Mouse (Mus musculus) left cerebral cortex, postnatal 36 days (tissue): ENCODE measurements around the gene Ap5z1. TPM values are rescaled to one million over a fixed set of nuclear protein-coding genes. Genes with fewer than 3 reads are reported as not detected.

Experiments used
- DNase-seq, 2 experiments: peaks; one replicate each; pipeline ENCODE4 v3.0.0; 2021 to 2022; ENCODE audit warnings: low spot score in 2 of 2, mixed read lengths in 1 of 2
- intact Hi-C: fragments of 180-260 bp; cut with DNase I; formaldehyde crosslinking; loops from one replicate; pipeline ENCODE4 v1.15.1; 2025
- total RNA-seq, 2 experiments: library from RNA; stranded (reverse); gene quantifications; 2 replicates each; pipeline ENCODE4 v1.2.3; 2021

Gene Ap5z1
- total RNA-seq, 2 experiments from 2014 or later, result 21.4 to 22.4 TPM

DNA sequence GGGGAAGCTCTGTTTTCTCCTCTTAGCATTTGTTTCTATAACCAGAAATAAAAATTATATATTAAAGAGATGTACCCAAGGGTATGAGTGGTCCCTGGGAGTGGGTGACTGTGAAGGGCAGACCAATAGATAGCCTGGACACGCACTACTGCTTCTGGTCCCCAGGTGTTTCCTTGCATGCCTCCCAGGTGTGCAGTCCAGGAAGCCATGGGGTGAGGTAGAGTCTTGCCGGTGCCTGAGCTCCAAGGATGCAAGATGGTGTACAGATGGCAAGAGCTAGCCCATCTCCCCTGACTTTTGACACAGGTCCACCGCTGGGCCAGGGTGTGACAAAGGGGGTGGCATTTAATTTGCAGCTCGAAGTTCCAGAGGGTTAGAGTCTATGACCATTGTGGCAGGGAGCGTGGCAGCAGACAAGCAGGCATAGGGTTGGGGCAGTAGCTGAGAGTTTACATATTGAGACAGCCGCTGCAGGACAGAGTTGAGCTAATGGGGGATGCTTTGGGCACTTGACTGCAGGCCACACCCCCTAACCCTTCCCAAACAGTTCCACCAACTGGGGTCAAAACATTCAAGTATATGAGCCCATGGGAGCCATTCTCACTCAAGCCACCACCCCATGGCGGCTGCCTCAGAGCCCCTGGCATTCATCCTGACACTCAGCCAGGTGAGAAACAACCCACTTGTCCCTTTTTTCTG, 1.7 kb upstream of the Ap5z1 start:
- intact Hi-C loops, result no loop called here
- no peak for DNase-seq

DNA sequence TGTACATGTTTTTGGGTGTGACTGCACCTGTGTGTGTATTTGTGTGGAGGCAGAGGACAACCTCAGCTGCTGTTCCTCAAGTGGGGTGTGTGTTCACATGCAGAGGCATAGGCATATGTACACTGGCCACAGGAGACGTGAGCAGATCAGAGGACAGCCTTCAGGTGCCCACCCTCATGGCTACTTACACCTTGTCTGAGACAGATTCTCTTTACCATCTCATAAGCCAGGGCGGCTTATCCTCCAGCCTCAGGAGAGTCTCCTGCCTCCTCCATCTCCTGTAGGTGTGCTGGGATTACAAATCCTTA, 1.1 kb upstream of the Ap5z1 start:
- no peak for DNase-seq
- intact Hi-C loops, result no loop called here

DNA sequence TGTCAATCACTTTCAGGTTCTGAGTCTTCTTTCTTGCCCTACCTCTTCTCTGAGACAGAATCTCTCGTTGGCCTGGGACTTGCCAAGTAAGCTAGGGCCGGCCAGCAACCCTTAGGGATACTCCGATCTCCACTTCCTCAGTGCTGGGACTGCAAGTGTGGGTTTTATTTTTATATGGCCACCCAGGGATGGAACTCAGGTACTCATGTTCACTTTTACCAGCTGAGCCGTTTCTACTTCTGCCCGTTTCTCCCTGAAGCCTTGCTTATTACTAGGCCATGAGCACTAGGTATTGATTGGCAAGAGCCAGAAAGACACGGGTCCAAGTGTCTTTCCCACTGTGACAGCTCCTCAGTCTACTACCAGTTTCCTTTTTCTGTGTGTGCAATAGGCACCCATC, 733 bp upstream of the Ap5z1 start:
- intact Hi-C loops, result no loop called here
- no peak for DNase-seq

DNA sequence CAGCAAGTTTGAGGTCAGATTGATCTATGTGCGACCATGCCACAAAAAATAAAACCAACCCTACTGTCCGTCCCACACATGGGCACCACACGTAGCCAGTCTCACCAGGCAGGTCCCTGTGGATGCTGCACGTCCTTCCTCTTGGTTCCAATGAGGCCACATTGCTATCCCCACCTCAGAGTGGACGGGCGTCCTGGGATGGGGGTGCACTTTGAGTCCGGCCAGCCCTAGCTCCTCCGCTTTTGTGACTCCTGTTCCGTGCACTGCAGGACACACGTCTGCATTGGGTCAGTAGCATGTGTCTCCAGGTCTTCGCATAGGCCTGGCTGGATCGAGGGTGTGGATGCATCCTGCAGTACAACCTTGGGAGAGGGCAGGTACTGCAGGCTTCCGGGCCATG, 4.6 kb downstream of the Ap5z1 start:
- DNase-seq, result no peak
- intact Hi-C loops, result no loop called here

DNA sequence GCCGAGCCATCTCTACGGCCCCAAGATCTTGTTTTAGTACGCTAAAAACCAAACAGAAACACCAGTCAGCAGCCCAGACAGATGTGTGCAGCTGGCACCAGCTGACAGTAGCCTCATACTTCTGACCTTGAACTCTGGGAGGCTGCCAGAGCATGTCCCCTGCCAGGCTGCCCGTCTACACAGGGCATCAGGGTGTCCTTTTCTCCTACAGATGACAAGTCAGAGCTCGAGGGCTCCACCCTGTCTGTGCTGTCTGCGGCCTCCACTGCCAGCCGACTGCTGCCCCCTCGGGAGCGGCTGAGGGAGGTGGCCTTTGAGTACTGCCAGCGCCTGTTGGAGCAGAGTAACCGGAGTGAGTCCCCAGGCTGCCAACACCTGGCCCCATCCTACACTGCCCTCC, 6.1 kb downstream of the Ap5z1 start:
- no peak for DNase-seq
- intact Hi-C loops, result no loop called here

DNA sequence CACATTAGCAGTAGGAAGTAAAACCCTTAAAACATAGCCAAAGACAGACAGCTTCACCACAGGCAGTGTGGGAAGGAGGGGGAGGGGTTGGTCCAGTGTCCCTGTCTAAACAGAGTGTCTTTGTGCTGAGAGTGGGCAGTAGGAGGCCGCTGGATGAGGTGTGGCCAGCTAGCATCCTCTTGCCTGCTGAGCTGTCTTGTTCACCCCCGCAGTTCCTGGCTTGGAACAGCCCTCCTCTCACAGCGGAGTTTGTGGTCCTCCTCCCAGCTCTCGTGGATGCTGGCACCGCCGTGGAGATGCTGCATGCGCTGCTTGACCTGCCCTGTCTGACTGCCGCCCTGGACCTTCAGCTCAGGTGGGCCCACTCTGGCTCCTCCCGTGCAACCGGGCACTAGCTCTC, 10.0 kb downstream of the Ap5z1 start:
- peak; percentile 66 to 76 for DNase-seq
- intact Hi-C loops, result no loop called here

DNA sequence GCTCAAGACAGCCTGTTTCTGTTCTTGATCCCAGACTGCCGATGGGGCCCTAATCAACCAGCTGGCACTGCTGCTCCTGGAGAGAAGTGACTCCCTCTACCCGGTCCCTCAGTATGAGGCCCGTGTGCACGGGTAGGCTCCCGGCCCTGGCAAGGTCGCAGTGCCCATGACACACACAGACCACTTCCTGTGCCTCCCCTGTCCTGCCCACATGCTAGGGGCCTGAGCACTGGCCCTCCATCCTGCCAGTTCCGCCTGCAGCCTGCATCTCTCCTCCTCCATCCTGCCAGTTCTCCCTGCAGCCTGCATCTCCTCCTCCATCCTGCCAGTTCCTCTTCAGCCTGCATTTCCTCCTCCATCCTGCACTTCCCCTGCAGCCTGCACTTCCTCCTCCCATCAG, 11.9 kb downstream of the Ap5z1 start:
- no peak for DNase-seq
- intact Hi-C loops, result no loop called here

DNA sequence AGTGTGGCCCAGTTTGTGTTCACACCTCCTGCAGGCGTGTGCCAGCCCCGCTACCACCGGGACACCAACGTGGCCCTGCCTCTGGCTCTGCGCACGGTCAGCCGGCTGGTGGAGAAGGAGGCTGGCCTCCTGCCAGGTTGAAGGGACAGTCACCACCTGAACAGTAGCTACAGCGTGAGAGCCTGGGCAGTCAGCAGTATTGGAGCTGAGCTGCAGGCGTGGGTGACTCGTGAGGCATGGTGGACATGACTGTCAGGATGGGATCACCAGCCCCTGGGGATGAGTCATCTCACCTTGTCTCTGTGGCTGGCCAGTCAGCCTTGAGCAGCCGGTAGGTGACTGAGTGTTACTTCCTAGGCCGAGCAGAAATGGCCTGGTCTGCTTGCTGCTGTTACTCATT, 13.6 kb downstream of the Ap5z1 start:
- DNase-seq, result no peak
- intact Hi-C loops, result no loop called here

DNA sequence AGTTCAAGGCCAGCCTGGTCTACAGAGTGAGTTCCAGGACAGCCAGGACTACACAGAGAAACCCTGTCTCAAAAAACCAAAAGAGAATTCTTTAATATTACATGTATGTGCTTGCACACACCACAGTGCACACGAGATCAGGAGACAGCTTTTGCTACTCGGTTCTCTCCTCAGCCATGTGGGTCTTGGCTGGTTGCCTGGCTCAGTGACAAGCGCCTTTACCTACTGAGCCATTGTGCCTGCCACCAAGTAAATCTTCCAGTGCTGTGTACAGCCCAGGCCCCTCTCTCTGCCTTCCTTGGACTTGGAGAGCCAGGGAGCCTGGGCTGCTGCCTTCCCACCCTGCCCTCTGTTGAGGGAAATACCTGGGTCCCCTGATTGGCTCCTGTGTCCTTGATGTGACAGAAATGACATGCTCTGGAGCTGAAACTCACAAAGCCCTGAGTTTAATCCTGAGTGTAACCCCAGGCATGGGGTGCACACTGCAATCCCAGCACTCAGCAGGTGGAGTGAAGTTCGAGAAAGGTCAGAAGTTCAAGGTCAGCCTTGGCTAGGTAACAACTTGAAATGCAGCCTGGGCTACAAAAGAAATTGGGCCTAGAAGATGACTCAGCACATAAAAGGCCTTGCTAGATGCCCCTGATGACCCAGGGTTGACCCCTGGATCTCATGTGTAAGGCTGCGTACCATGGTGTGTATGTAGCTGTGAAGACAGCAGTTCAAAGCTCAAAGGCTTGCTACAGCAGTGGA, 14.3 kb downstream of the Ap5z1 start:
- DNase-seq, result no peak
- intact Hi-C loops, result loop anchor here (2.0 kb wide), 1 partner anchor 73 kb away; the partner anchor contains the start of gene Radil

DNA sequence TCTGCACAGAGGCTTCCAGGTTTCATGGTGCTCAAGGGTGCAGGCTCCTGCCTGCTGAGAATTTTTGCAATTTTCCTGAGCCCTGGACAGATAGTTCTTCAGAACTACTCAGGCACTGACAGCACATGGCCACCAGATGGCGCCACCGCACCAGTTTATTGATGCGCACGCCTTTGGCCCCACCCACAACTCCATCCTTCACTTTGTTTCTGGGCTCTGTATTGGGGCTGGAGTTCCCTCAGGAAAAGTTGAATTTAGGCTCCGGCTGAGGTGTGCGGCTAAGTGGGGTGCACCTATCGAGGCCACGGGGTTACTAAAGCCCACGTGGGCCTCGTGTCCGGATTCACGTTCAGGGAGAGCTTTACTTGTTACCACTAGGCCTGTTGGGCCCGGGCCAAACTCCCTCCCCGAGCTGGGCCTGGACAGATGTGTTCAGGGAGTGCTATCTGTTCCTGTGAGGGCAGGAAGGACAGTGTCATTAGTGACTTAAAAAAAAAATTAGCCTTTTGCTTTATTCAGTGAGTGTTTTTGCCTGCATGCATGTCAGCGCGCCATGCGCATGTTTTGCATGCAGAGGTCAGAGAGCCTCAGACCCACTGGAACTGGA, 15.2 kb downstream of the Ap5z1 start:
- peak; percentile 77 to 81 for DNase-seq
- intact Hi-C loops, result loop anchor here (2.0 kb wide), 1 partner anchor 72 kb away; the partner anchor contains the start of gene Radil

DNA sequence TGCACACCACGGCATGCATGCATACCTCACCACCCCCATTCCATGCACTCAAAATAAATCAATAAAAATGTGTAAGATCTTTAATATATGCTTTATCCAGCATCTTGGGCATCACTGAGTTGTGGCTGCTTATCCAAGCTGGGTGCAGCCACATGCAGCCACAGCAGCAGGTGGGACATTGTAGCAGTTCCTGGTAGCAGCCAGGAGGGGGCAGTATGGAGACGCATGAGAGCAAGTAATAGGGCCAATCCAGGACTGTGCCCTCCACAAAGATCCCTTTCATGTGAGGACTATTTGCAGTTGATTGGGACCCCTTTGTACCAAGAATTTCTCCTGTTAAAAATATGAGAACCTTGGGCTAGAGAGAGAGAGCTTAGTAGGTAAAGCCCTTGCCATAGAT, 18.8 kb downstream of the Ap5z1 start:
- intact Hi-C loops, result no loop called here
- DNase-seq, result no peak

DNA sequence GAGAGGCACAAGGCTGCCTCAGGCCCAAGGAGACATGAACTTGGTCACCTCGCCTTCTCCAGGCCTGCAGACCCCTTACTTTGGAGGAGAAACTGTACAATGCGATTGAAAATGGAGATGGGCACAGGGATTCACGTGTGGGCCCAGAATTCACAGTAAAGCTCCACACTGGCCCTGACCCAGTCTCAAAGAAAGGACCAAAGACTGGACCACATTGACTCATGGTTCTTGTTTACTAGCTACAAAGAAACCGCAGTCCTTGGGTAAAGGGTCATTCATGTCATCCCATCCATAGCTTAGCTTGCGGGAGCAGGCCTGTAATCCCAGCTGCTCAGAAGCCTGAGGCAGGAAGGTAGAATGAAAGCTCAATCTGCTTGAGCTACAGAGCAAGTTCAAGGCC, 19.8 kb downstream of the Ap5z1 start:
- intact Hi-C loops, result no loop called here
- no peak for DNase-seq

DNA sequence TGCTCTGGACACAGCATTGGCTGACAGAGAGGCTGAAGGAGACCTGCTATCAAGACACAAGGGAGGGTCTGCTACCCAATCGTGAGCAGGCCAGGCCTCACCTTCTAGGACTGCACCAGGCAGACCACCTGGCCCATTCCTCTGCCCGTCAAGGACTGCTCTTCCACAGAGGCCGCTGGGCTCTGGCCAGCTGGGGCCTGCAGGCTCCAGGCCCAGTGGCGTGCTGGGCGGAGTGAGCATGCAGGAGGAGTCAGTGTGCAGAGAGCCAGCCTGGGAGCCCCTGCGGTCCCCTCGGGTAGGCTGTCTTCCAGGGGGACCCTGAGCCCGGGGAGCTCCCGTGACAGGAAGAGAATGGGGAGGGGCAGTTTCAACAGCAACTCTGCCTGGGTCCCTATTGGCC, 22.9 kb downstream of the Ap5z1 start:
- DNase-seq, result no peak
- intact Hi-C loops, result no loop called here

DNA sequence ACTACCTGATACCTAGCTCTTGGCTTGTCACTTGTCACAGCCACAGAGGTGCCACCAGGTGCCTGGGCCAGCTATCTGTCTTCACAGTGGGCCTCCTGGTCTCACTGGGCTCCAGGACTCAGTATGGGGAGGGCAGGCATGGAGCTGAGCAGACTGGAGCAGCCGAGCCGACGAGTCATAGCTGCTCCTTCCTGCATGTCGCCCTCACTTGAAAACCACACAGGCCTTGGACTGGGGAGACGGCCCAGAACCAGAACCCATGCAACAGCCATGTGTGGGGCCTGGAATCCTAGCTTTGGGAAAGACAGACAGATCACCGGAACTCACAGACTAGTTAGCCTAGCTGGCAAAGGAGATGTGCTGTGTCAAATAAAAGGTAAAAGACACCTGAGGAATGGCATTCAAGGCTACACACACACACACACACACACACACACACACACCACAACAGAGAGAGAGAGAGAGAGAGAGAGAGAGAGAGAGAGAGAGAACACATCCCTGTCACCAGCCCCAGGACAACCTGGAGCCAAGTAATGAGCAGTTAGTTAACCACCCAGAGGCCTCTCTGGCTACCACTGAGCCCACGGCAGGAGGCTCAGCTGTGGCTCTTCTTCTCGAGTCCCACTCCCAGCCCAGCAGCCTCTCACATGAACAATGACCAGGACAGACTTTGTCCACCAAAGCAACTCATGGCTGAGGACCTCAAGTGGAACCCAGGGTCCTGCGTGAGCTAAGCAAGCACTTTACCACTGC, 26.4 kb downstream of the Ap5z1 start:
- intact Hi-C loops, result loop anchor here (10.0 kb wide), 1 partner anchor 215 kb away; no protein-coding TSS in a partner anchor
- no peak for DNase-seq

DNA sequence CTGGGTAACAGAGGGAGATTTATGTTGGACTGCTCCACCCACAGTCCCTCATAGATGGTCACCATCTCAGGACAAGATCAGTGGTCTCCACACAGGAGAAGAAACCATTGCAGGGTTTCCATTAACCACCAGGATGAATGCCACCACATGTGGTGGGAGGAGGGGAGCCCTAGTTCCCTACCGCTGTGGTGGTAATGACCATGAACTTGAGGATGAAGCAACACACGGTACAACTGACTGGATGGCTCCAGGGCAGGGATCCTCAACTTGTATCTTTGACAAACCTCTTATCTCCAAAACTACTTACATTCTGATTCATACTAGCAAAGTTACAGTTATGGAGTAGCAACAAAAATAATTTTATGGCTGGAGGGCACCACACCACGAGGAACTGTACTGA, 29.6 kb downstream of the Ap5z1 start:
- DNase-seq, result no peak
- intact Hi-C loops, result loop anchor here (10.0 kb wide), 1 partner anchor 211 kb away; no protein-coding TSS in a partner anchor

DNA sequence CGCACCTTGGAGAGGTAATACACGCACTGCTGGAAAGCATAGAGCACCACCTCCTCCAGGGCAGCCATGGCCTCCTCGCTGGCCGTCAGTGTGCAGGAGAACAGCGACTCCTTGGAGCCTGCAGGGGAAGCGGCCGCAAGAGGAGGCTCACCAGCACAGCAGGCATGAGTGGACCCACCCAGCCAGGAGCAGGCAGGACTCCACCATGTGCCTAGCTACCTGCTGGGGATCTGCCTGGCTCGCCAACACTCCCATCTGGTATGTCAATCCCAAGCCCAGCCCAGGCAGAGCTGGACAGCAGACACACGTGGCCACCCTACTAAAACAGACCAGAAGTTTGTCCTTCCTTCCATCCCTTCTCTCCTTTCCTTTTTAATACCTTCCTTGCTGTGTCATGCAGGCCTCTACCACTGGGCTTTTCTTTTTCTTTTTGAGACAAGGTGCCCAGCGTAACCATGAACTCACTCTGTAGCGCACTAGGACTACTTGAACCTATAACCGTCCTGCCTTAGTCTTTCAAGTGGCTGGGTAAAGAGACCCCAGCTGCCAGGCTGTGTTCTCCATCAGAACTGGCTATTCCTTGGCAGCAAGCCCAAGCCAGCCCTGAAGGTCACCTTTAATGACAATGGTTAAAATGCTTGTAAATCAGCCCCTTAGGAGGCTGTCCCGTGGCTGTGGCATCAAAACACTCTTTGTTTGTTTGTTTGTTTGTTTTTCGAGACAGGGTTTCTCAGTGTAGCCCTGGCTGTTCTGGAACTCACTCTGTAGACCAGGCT, 31.8 kb downstream of the Ap5z1 start:
- DNase-seq, result no peak
- intact Hi-C loops, result loop anchor here (10.0 kb wide), 1 partner anchor 209 kb away; no protein-coding TSS in a partner anchor

DNA sequence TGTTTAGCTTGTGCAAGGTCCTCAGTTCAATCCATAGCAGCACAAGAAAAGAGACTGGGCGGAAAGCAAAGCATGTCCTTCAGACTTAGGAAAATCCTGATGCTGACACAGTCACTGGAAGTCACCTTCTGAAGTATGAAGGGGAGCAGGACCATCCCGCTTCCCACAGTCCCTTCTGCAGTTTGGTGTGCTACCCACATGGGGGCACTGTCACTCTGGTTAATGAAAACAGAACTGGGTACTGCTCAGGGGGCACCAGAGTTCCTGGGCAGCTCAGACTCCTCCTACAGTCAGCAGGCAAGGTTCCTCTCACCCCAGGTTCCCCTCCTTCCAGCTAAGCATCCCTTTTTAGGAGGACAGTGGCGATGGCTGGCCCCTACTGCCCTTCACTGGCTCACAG, 35.2 kb downstream of the Ap5z1 start:
- intact Hi-C loops, result loop anchor here (10.0 kb wide), 1 partner anchor 206 kb away; no protein-coding TSS in a partner anchor
- no peak for DNase-seq

DNA sequence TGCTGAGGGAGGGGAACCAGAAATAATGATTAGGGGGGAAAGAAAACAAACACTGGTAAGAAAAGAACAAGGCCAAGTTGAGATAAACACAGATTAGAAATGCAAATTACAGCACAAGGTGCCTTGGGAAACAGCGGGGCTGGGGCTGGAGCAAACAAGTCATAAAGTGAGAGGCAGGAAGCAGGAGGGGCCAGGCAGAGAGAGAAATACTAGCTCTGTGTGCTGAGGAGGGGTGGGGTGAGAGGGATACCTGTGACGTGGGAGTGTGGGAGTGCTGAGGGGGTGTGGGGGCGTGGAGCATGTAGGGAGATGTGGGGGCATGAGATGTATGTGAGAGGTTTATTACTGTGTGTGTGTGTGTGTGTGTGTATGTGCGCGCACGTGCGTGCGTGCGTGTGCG, 37.2 kb downstream of the Ap5z1 start:
- no peak for DNase-seq
- intact Hi-C loops, result loop anchor here (5.0 kb wide), 1 partner anchor 121 kb away; no protein-coding TSS in a partner anchor

DNA sequence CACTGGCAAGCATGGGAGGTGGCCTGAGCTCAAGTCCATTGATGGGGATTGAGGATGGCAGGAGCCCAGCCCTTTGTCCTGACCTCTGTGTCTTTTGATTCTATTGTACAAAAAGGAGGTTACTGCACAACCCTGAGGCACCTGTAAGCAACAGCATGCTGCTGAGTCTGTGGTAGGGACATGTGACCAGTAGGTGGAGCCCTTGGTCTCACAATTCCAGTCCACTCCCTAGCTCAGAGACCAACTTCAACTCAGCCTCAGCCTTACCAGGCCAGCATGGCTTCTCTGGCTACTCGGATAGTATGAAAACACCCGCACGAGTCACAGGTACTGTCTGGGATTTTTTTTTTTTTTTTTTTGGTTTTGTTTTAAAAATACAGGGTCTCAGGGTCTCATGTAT, 38.7 kb downstream of the Ap5z1 start:
- intact Hi-C loops, result loop anchor here (2.0 to 5.0 kb wide), 2 partner anchors 48 to 120 kb away; partner anchors contain the start of gene Radil
- DNase-seq, result peak; percentile 73 to 81
